Mouse (Mus musculus): ENCODE measurements around the gene Rhd. TPM values are rescaled to one million over a fixed set of nuclear protein-coding genes. Genes with fewer than 3 reads are reported as not detected.
A peak's percentile ranks its signal among the peaks of the same experiment; 100 is the strongest.

The Rhd gene
- polyA plus RNA-seq, 1 experiment from 2014 or later, result 3.0 TPM

- no peaks in the 10 kb centered on the region for H3K36me3 ChIP-seq (ENCODE audit: control insufficient read depth, insufficient read depth, low read length)
- peaks cover 7% of the 10 kb centered on the region; the same call in 1 of the 2 replicates for H3K4me1 ChIP-seq (ENCODE audit: control insufficient read depth, insufficient read depth, low read length)
- H3K9me3 ChIP-seq (ENCODE audit: control insufficient read depth, low read length), result no peaks in the 10 kb centered on the region
- no peak overlapping the region for H3K4me3 ChIP-seq (ENCODE audit: low read depth, low read length)
- no peak for DNase-seq (ENCODE audit: low spot score)
- H3K9ac ChIP-seq (ENCODE audit: low read depth, low read length), result no peak overlapping the region
- no peak for ATAC-seq (ENCODE audit: low read depth)
- 67% methylated on average over 6 of the region's 6 CpGs for WGBS
- peaks cover 11% of the 10 kb centered on the region for H3K27me3 ChIP-seq (replicated peaks; ENCODE audit: control insufficient read depth, insufficient read depth, low read length)
- no peak overlapping the region for H3K4me2 ChIP-seq (ENCODE audit: low read depth, low read length)
- H3K27ac ChIP-seq (replicated peaks; ENCODE audit: low read depth, low read length), result no peak overlapping the region
Observed at GRCm38 (mm10) chr4:134865340-134865739, 1.0 kb downstream of the Rhd start.

DNA sequence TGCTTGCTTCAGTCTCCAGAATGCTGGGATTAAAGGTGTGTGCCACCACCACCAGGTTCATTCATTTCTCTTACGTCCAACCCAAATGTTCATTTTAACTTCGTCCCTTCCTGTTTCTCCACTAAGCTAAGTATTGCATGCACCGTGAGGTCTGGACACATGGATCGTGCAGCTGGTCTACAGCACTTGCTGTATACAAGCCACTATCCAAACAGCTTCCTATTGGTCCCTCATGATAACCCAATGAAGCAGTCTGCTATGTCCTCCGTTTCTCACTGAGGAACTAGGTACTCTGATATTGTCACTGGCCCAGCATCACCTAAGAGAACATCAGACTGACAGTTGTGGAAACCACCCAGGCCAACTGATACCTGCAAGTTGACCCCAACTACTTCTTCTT is 1.5 kb downstream of the Rhd start:
- Histone ChIP-seq H3K9me3 (ENCODE audit: control insufficient read depth, low read length) (no peaks in the 10 kb centered on the region), H3K27ac (replicated peaks; ENCODE audit: low read depth, low read length) (no peak overlapping the region), H3K4me1 (ENCODE audit: control insufficient read depth, insufficient read depth, low read length) (peaks cover 7% of the 10 kb centered on the region; the same call in 1 of the 2 replicates), H3K4me3 (ENCODE audit: low read depth, low read length) (no peak overlapping the region), H3K27me3 (replicated peaks; ENCODE audit: control insufficient read depth, insufficient read depth, low read length) (peaks cover 15% of the 10 kb centered on the region), H3K36me3 (ENCODE audit: control insufficient read depth, insufficient read depth, low read length) (no peaks in the 10 kb centered on the region), H3K9ac (ENCODE audit: low read depth, low read length) (no peak overlapping the region), H3K4me2 (ENCODE audit: low read depth, low read length) (no peak overlapping the region)
- DNase-seq (ENCODE audit: low spot score) (no peak), ATAC-seq (ENCODE audit: low read depth) (no peak)
- WGBS, result 85% methylated on average over 5 of the region's 5 CpGs

- Histone ChIP-seq H3K9ac (ENCODE audit: low read depth, low read length) (no peak overlapping the region), H3K4me1 (ENCODE audit: control insufficient read depth, insufficient read depth, low read length) (peaks cover 7% of the 10 kb centered on the region; the same call in 1 of the 2 replicates), H3K36me3 (ENCODE audit: control insufficient read depth, insufficient read depth, low read length) (no peaks in the 10 kb centered on the region), H3K9me3 (ENCODE audit: control insufficient read depth, low read length) (no peaks in the 10 kb centered on the region), H3K4me2 (ENCODE audit: low read depth, low read length) (no peak overlapping the region), H3K27me3 (replicated peaks; ENCODE audit: control insufficient read depth, insufficient read depth, low read length) (peaks cover 17% of the 10 kb centered on the region), H3K27ac (replicated peaks; ENCODE audit: low read depth, low read length) (no peak overlapping the region), H3K4me3 (ENCODE audit: low read depth, low read length) (no peak overlapping the region)
- no peak for DNase-seq (ENCODE audit: low spot score)
- 88% methylated on average over 8 of the region's 8 CpGs for WGBS
- ATAC-seq (ENCODE audit: low read depth), result no peak
Observed at GRCm38 (mm10) chr4:134867213-134867612, 2.9 kb downstream of the Rhd start.

DNA sequence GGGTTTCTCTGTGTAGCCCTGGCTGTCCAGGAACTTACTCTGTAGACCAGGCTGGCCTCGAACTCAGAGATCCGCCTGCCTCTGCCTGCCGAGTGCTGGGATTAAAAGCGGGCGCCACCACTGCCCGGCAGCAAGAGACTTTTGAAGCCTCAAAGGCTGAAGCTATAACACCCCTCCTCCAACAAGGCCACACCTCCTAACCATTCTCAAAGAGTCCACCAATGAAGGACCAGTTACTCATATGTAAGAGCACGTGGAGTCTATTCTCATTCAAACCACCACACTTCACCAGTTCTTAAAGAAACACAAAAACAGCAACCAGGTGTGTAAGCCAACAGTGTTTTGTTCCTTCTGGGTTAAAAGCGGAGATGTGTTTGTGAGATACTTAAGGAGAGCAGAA is 3.3 kb downstream of the Rhd start:
- no peak for ATAC-seq (ENCODE audit: low read depth)
- no peak overlapping the region for H3K4me3 ChIP-seq (ENCODE audit: low read depth, low read length)
- WGBS, result 91% methylated on average over 8 of the region's 8 CpGs
- H3K4me1 ChIP-seq (ENCODE audit: control insufficient read depth, insufficient read depth, low read length), result peaks cover 7% of the 10 kb centered on the region; the same call in 1 of the 2 replicates
- DNase-seq (ENCODE audit: low spot score), result no peak
- H3K9ac ChIP-seq (ENCODE audit: low read depth, low read length), result no peak overlapping the region
- H3K4me2 ChIP-seq (ENCODE audit: low read depth, low read length), result no peak overlapping the region
- no peaks in the 10 kb centered on the region for H3K36me3 ChIP-seq (ENCODE audit: control insufficient read depth, insufficient read depth, low read length)
- no peak overlapping the region for H3K27ac ChIP-seq (replicated peaks; ENCODE audit: low read depth, low read length)
- peaks cover 17% of the 10 kb centered on the region for H3K27me3 ChIP-seq (replicated peaks; ENCODE audit: control insufficient read depth, insufficient read depth, low read length)
- no peaks in the 10 kb centered on the region for H3K9me3 ChIP-seq (ENCODE audit: control insufficient read depth, low read length)

DNA sequence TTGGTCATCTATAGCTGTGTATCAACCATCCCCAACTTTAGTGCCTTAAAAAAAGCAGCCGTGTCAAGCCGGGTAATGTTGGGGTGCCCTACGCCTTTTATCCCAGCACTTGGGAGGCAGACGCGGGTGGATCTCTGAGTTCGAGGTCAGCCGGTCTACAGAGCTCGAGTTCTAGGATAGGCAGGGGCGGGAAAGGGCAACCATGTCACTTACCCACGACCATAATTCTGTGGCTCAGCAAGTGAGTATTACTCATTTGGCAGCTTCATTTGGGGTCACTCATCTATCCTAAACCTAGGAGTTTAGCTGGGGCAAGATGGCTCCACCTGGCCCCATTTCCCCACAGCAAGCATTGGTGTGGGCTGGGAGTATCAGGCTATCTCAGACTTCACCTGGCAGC is 3.7 kb downstream of the Rhd start:
- H3K9me3 ChIP-seq (ENCODE audit: control insufficient read depth, low read length), result no peaks in the 10 kb centered on the region
- H3K36me3 ChIP-seq (ENCODE audit: control insufficient read depth, insufficient read depth, low read length), result no peaks in the 10 kb centered on the region
- H3K9ac ChIP-seq (ENCODE audit: low read depth, low read length), result no peak overlapping the region
- ATAC-seq (ENCODE audit: low read depth) (no peak), DNase-seq (ENCODE audit: low spot score) (no peak)
- peaks cover 7% of the 10 kb centered on the region; the same call in 1 of the 2 replicates for H3K4me1 ChIP-seq (ENCODE audit: control insufficient read depth, insufficient read depth, low read length)
- WGBS, result 87% methylated on average over 10 of the region's 10 CpGs
- no peak overlapping the region for H3K4me2 ChIP-seq (ENCODE audit: low read depth, low read length)
- H3K27me3 ChIP-seq (replicated peaks; ENCODE audit: control insufficient read depth, insufficient read depth, low read length), result peaks cover 17% of the 10 kb centered on the region
- no peak overlapping the region for H3K4me3 ChIP-seq (ENCODE audit: low read depth, low read length)
- no peak overlapping the region for H3K27ac ChIP-seq (replicated peaks; ENCODE audit: low read depth, low read length)

- Histone ChIP-seq H3K9ac (ENCODE audit: low read depth, low read length) (no peak overlapping the region), H3K4me2 (ENCODE audit: low read depth, low read length) (no peak overlapping the region), H3K4me3 (ENCODE audit: low read depth, low read length) (no peak overlapping the region), H3K36me3 (ENCODE audit: control insufficient read depth, insufficient read depth, low read length) (no peaks in the 10 kb centered on the region), H3K9me3 (ENCODE audit: control insufficient read depth, low read length) (no peaks in the 10 kb centered on the region), H3K27me3 (replicated peaks; ENCODE audit: control insufficient read depth, insufficient read depth, low read length) (peaks cover 17% of the 10 kb centered on the region), H3K27ac (replicated peaks; ENCODE audit: low read depth, low read length) (no peak overlapping the region), H3K4me1 (ENCODE audit: control insufficient read depth, insufficient read depth, low read length) (peaks cover 7% of the 10 kb centered on the region; the same call in 1 of the 2 replicates)
- 21% methylated on average over 8 of the region's 9 CpGs for WGBS
- peak; percentile 73; the same call in 1 of the 2 replicates for ATAC-seq (ENCODE audit: low read depth)
- DNase-seq (ENCODE audit: low spot score), result peak; percentile 62
Observed at GRCm38 (mm10) chr4:134868490-134868889, 4.2 kb downstream of the Rhd start.

DNA sequence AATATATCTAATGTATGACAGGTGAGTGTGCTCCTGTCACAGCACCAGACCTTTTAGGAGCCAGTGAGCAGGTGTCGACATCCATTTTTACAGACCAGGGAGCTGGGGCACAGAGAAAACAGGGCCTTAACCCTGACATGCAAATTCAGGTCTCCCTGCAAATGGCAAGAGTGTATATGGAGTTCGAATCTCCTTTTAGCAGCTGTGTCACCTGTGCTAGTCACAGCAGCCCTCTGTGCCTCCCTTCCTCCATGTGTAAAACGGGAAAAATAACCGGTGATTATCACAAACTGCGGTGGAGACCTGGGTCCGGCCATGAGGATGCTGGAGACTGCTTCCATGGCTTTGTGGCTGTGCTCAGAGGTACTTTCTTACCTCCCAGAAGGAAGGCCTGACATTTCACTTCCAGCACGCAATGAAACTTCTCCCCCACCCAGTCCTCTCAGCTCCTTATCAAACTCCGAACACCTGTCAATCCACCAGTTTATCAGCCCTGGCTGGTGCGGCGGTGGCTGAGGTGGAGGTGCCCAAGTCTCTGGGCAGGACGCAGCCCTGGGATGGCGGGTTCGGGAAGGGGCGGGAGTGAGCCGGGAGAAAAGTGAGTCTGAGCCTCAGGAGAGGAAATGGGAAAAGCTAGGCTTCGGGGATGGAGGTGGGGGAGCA is 4.9 kb downstream of the Rhd start:
- no peak for DNase-seq (ENCODE audit: low spot score)
- ATAC-seq (ENCODE audit: low read depth), result no peak; the same call in 1 of the 2 replicates
- WGBS, result 10% methylated on average over 16 of the region's 16 CpGs
- Histone ChIP-seq H3K27ac (replicated peaks; ENCODE audit: low read depth, low read length) (no peak overlapping the region), H3K4me3 (ENCODE audit: low read depth, low read length) (peak overlapping the region; percentile 9; the same call in 1 of the 2 replicates), H3K36me3 (ENCODE audit: control insufficient read depth, insufficient read depth, low read length) (no peaks in the 10 kb centered on the region), H3K9me3 (ENCODE audit: control insufficient read depth, low read length) (no peaks in the 10 kb centered on the region), H3K27me3 (replicated peaks; ENCODE audit: control insufficient read depth, insufficient read depth, low read length) (peaks cover 17% of the 10 kb centered on the region), H3K9ac (ENCODE audit: low read depth, low read length) (peak overlapping the region; percentile 43; the same call in 1 of the 2 replicates), H3K4me2 (ENCODE audit: low read depth, low read length) (peak overlapping the region; percentile 44), H3K4me1 (ENCODE audit: control insufficient read depth, insufficient read depth, low read length) (peaks cover 7% of the 10 kb centered on the region; the same call in 1 of the 2 replicates)

GRCm38 (mm10) chr4:134869815-134870375 is 5.6 kb downstream of the Rhd start:
- Histone ChIP-seq H3K27ac (replicated peaks; ENCODE audit: low read depth, low read length) (no peak overlapping the region), H3K4me2 (ENCODE audit: low read depth, low read length) (peak overlapping the region; percentile 44), H3K9ac (ENCODE audit: low read depth, low read length) (peak overlapping the region; percentile 43; the same call in 1 of the 2 replicates), H3K9me3 (ENCODE audit: control insufficient read depth, low read length) (no peaks in the 10 kb centered on the region), H3K27me3 (replicated peaks; ENCODE audit: control insufficient read depth, insufficient read depth, low read length) (peaks cover 17% of the 10 kb centered on the region), H3K4me1 (ENCODE audit: control insufficient read depth, insufficient read depth, low read length) (peaks cover 7% of the 10 kb centered on the region; the same call in 1 of the 2 replicates), H3K4me3 (ENCODE audit: low read depth, low read length) (peak overlapping the region; percentile 9; the same call in 1 of the 2 replicates), H3K36me3 (ENCODE audit: control insufficient read depth, insufficient read depth, low read length) (no peaks in the 10 kb centered on the region)
- DNase-seq (ENCODE audit: low spot score) (no peak), ATAC-seq (ENCODE audit: low read depth) (no peak)
- 47% methylated on average over 7 of the region's 7 CpGs for WGBS

All from embryonic facial prominence, embryonic 14.5 days (tissue).